Mouse (Mus musculus): ENCODE data around the gene Kcnk6. TPM values are rescaled to one million over a fixed set of nuclear protein-coding genes. Genes with fewer than 3 reads are reported as not detected.
A peak's percentile ranks its signal among the peaks of the same experiment; 100 is the strongest.
"Not testable (repeated sequence)": the region's sequence is repeated elsewhere in the genome, so short reads cannot be mapped to it uniquely, and the experiment has no call there.

Gene Kcnk6
- polyA plus RNA-seq, 1 experiment from 2014 or later, result 1.4 TPM

DNA sequence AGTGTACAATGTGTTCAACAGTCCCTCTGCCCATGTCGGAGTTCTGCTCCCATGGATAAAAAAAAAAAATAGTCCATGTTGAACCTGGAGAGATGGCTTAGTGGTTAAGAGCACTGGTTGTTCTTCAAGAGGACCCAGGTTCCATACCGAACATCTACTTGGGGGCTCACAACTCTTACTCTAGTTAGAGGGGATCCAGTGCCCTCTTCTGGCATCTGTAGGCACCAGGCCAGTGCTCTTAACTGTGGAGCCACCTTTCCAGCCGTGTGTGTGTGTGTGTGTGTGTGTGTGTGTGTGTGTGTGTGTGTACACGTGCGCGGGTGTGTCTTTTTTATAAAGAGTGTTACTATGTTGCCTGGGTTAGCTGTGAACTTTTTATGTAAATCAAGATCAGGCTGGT is 29.7 kb downstream of the Kcnk6 start:
- Histone ChIP-seq H3K9ac (replicated peaks) (no peak overlapping the region), H3K4me1 (ENCODE audit: insufficient read depth) (no peaks in the 10 kb centered on the region), H3K4me3 (ENCODE audit: low read depth, low read length) (no peak overlapping the region), H3K27ac (ENCODE audit: low read depth) (no peak overlapping the region), H3K36me3 (replicated peaks; ENCODE audit: insufficient read depth, low read length) (no peaks in the 10 kb centered on the region), H3K27me3 (ENCODE audit: insufficient read depth, low read length) (no peaks in the 10 kb centered on the region), H3K4me2 (ENCODE audit: low read depth, low read length) (no peak overlapping the region), H3K9me3 (ENCODE audit: low read length) (no peaks in the 10 kb centered on the region)
- no peak for DNase-seq
- TF ChIP-seq CTCF (IDR thresholded peaks at IDR 0.05; ENCODE audit: low read depth), result 0 out of 2 replicates have a peak, but pooled peaks have one; percentile 7
- no peak for TF ChIP-seq EP300 (IDR thresholded peaks at IDR 0.05; ENCODE audit: low read depth)
- ATAC-seq, result no peak
- 67% methylated on average over 6 of the region's 6 CpGs for WGBS (ENCODE audit: insufficient replicate concordance)

DNA sequence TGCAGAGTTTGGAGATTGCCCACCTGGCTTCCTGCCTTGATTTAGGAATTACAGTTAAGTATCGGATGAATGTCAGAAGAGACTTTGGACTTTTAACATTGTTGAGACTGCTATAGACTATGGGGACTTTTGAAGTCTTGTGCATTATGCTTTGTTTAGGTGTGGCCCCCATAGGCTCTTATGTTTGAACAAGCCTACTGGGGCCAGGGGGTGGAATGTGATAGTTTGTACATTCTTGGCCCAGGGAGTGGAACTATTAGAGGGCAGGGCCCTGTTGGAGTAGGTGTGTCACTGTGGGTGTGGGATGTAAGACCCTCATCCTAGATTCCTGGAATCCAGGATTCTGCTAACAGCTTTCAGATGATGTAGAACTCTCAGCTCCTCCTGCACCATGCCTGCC is 38.1 kb downstream of the Kcnk6 start:
- not testable (repeated sequence) for H3K9me3 ChIP-seq (ENCODE audit: low read length); H3K4me1 ChIP-seq (ENCODE audit: insufficient read depth); H3K4me2 ChIP-seq (ENCODE audit: low read depth, low read length); H3K27ac ChIP-seq (ENCODE audit: low read depth); DNase-seq; H3K27me3 ChIP-seq (ENCODE audit: insufficient read depth, low read length); H3K4me3 ChIP-seq (ENCODE audit: low read depth, low read length); ATAC-seq; H3K9ac ChIP-seq (replicated peaks); H3K36me3 ChIP-seq (replicated peaks; ENCODE audit: insufficient read depth, low read length)
- 77% methylated on average over 1 of the region's 1 CpGs for WGBS (ENCODE audit: insufficient replicate concordance)

DNA sequence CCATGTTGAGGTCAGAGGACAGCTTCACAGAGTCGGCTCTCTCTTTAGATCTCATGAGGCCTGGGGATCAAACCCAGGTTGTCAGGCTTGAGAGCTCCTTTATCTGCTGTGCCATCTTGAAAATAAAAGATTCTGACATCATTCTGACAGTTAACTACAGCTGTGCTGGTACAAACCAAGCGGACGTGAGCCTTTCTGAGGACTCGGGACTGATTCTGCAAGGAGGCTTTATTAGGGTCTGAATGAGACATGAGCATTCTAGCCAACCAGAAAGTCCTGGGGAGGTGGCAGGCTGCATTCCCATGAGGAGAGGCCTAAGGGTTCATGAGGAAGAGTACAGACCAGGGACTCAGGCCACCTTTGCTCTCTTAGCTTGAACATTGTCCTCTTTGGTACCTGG is 51.0 kb downstream of the Kcnk6 start:
- not testable (repeated sequence) for H3K27me3 ChIP-seq (ENCODE audit: insufficient read depth, low read length); H3K4me2 ChIP-seq (ENCODE audit: low read depth, low read length); ATAC-seq; H3K27ac ChIP-seq (ENCODE audit: low read depth); DNase-seq; H3K36me3 ChIP-seq (replicated peaks; ENCODE audit: insufficient read depth, low read length); H3K9ac ChIP-seq (replicated peaks); H3K9me3 ChIP-seq (ENCODE audit: low read length); H3K4me3 ChIP-seq (ENCODE audit: low read depth, low read length)
- peaks cover 16% of the 10 kb centered on the region for H3K4me1 ChIP-seq (ENCODE audit: insufficient read depth)
- WGBS (ENCODE audit: insufficient replicate concordance), result 62% methylated on average over 4 of the region's 4 CpGs

DNA sequence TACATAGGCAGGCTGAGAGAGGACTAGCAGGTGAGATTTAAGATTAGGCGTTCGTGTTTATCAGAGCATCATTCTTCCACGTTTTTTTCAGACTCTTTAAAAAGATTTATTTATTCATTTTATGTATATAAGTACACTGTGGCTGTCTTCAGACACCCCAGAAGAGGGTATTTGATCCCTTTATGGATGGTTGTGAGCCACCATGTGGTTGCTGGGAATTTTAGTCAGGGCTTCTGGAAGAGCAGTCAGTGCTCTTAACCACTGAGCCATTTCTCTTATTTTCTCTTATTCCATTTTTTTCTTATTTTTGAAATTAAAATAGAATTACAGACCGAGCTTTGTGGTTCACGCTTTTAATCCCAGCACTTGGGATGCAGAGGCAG is 51.5 kb downstream of the Kcnk6 start:
- ATAC-seq (no peak), DNase-seq (no peak)
- H3K27me3 ChIP-seq (ENCODE audit: insufficient read depth, low read length), result no peaks in the 10 kb centered on the region
- H3K9me3 ChIP-seq (ENCODE audit: low read length), result no peaks in the 10 kb centered on the region
- H3K27ac ChIP-seq (ENCODE audit: low read depth), result peak overlapping the region; percentile 32; the same call in 1 of the 2 replicates
- H3K9ac ChIP-seq (replicated peaks), result no peak overlapping the region
- WGBS (ENCODE audit: insufficient replicate concordance), result 38% methylated on average over 5 of the region's 5 CpGs
- H3K4me1 ChIP-seq (ENCODE audit: insufficient read depth), result peaks cover 16% of the 10 kb centered on the region
- peaks cover 14% of the 10 kb centered on the region for H3K36me3 ChIP-seq (replicated peaks; ENCODE audit: insufficient read depth, low read length)
- TF ChIP-seq CTCF (IDR thresholded peaks at IDR 0.05; ENCODE audit: low read depth), result no peak
- peak overlapping the region; percentile 88 for H3K4me3 ChIP-seq (ENCODE audit: low read depth, low read length)
- H3K4me2 ChIP-seq (ENCODE audit: low read depth, low read length), result peak overlapping the region; percentile 95

DNA sequence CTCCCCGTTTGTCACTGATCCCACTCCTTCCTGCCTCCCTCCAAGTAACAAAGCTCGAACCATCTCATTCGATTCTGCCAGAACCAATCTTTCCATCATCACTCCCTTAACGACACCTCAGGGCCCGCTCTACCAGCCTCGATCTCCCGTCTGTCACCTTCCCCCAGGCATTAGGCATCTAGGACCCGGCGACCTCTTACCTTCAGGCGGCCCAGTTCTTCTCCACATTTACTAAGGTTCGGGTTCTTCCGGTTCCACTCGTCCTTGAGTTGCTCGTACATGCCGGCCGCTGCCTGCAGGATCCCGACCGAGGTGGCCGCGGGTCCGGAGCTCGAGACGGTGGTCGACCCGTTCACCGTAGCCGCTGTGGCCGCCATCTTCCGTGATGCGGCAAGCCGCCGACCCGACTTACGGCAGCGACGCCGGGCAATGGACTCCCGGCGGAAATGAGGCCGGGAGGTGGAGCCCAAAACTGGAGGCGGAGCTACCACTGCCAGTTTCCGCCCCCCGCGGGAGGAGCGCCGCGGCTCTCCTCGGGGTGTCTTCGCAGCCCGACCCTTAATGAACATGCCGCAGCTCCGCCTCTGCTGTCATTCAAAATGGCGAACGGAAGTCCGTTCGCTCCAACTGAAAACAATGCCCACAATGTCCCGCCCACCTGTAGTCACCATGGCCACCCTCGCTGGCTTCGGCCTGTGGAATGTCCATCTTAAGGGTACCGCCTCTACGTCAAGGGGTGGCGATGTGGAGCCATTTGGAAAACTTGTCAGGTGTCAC is 52.0 kb downstream of the Kcnk6 start, which contains the start of gene Psmd8:
Gene Psmd8, minus strand, starts transcription at position 625 of the 777 bp plus-strand sequence.
- 1% methylated on average over 62 of the region's 62 CpGs for WGBS (ENCODE audit: insufficient replicate concordance)
- peak; percentile 95 for ATAC-seq
- H3K4me3 ChIP-seq (ENCODE audit: low read depth, low read length), result peak within 1 kb of the TSS; percentile 88
- TF ChIP-seq EP300 (IDR thresholded peaks at IDR 0.05; ENCODE audit: low read depth) (peak; percentile 69), CTCF (IDR thresholded peaks at IDR 0.05; ENCODE audit: low read depth) (peak; percentile 64)
- H3K27me3 ChIP-seq (ENCODE audit: insufficient read depth, low read length), result no peaks in the 10 kb centered on the region
- peak within 1 kb of the TSS; percentile 95 for H3K4me2 ChIP-seq (ENCODE audit: low read depth, low read length)
- H3K36me3 ChIP-seq (replicated peaks; ENCODE audit: insufficient read depth, low read length), result peaks cover 20% of the 10 kb centered on the region
- peaks cover 16% of the 10 kb centered on the region for H3K4me1 ChIP-seq (ENCODE audit: insufficient read depth)
- DNase-seq, result peak; percentile 98
- peak within 1 kb of the TSS; percentile 82 for H3K27ac ChIP-seq (ENCODE audit: low read depth)
- H3K9me3 ChIP-seq (ENCODE audit: low read length), result no peaks in the 10 kb centered on the region
- peak within 1 kb of the TSS; percentile 86 for H3K9ac ChIP-seq (replicated peaks)

DNA sequence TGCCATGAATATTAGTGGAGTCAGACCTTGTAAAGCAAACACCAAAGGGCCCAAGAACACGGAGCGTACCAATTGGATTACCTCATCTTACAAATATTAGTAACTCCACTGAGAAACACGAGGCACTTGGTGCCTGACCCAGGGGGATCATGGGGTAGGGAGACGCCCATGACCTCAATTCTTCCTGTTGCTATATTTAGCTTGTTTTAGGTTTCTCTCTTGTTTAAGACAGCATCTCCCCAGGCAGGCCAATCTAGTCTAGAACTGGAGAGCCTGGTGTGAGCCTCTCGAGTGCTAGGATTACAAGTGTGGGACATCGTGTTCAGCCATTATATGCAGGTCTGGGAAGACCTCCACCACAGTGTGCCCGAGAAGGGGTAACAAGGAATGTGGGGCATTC is 53.0 kb downstream of the Kcnk6 start:
- H3K9ac ChIP-seq (replicated peaks), result peak overlapping the region; percentile 86
- H3K9me3 ChIP-seq (ENCODE audit: low read length), result no peaks in the 10 kb centered on the region
- H3K27ac ChIP-seq (ENCODE audit: low read depth), result peak overlapping the region; percentile 82
- H3K36me3 ChIP-seq (replicated peaks; ENCODE audit: insufficient read depth, low read length), result peaks cover 29% of the 10 kb centered on the region
- WGBS (ENCODE audit: insufficient replicate concordance), result 13% methylated on average over 7 of the region's 7 CpGs
- peak; percentile 32; the same call in 1 of the 2 replicates for ATAC-seq
- H3K27me3 ChIP-seq (ENCODE audit: insufficient read depth, low read length), result no peaks in the 10 kb centered on the region
- peaks cover 16% of the 10 kb centered on the region for H3K4me1 ChIP-seq (ENCODE audit: insufficient read depth)
- H3K4me3 ChIP-seq (ENCODE audit: low read depth, low read length), result peak overlapping the region; percentile 88
- TF ChIP-seq EP300 (IDR thresholded peaks at IDR 0.05; ENCODE audit: low read depth) (no peak), CTCF (IDR thresholded peaks at IDR 0.05; ENCODE audit: low read depth) (no peak)
- H3K4me2 ChIP-seq (ENCODE audit: low read depth, low read length), result peak overlapping the region; percentile 95
- DNase-seq, result peak; percentile 37

Data from liver, postnatal 0 days (tissue).